Mouse (Mus musculus) bone marrow macrophage, adult 2 months (primary cell): Measurements from ENCODE around the gene Helz.

Experiments used
- CTCF ChIP-seq: IDR thresholded peaks from 2 replicates; pipeline ENCODE4 v1.5.1; 2012; ENCODE audit warnings: low read depth, mild to moderate bottlenecking, low read length, moderate library complexity
- POLR2A ChIP-seq: IDR thresholded peaks from 2 replicates; pipeline ENCODE4 v1.6.1; 2012; ENCODE audit warnings: mild to moderate bottlenecking, low read depth, low read length, borderline replicate concordance

DNA sequence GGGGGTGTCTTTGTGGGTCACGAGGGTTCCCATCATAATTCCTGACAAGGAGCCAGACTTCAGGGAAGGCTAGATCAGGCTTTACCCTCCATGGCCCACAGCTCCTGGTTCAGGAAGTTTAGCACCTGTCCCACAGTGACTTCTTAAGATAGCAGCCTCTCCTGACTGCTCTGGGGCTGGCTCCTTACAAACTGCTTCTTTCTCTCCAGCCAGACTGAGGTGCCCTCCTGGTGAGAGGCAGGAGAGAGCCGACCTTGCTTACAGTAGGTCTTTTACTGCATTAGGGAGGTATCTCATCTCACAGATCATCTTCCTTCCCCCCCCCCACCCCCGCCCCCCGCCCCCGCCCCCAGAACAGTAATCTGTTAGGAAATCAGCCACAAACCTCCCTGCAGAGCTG lies 15.5 kb upstream of the Helz start:
- no peak for TF ChIP-seq POLR2A
- no peak for TF ChIP-seq CTCF
